Mouse (Mus musculus) thymus, postnatal 0 days (tissue): ENCODE data around the gene Cd300ld2. TPM values are rescaled to one million over a fixed set of nuclear protein-coding genes. Genes with fewer than 3 reads are reported as not detected.

Experiments used
- polyA plus RNA-seq: library from polyadenylated mRNA; unstranded; fragments of >200 nt; fragmentation: Nextera tagmentation; extraction: Ambion mirVana; gene quantifications from 2 replicates; pipeline ENCODE4 v1.2.1, GENCODE M21; 2015

Gene Cd300ld2
- polyA plus RNA-seq, 1 experiment from 2014 or later, result not detected

Other genes starting within 250 kb of the Cd300ld2 start
- gene Btbd17, start 220.2 kb downstream of the Cd300ld2 start, polyA plus RNA-seq, result 0.14 TPM in 1 of 2 replicates, not detected in the other
- not detected in 2 replicates for gene Gpr142, start 217.3 kb downstream of the Cd300ld2 start, polyA plus RNA-seq
- 5.0 and 5.3 TPM in 2 replicates for gene Gprc5c, start 165.0 kb downstream of the Cd300ld2 start, polyA plus RNA-seq
- gene Cd300a, start 126.2 kb downstream of the Cd300ld2 start, polyA plus RNA-seq, result 5.0 and 6.8 TPM in 2 replicates
- 0.15 and 0.29 TPM in 2 replicates for gene Cd300lb, start 81.8 kb downstream of the Cd300ld2 start, polyA plus RNA-seq
- gene Cd300c, start 47.0 kb downstream of the Cd300ld2 start, polyA plus RNA-seq, result 0.21 and 0.23 TPM in 2 replicates
- gene Cd300ld, start 26.3 kb downstream of the Cd300ld2 start, polyA plus RNA-seq, result 0.21 and 0.26 TPM in 2 replicates
- gene Cd300c2, start 14.3 kb downstream of the Cd300ld2 start, polyA plus RNA-seq, result 7.7 and 8.0 TPM in 2 replicates
- 0.48 TPM in 1 of 2 replicates, not detected in the other for gene Cd300ld4, start 10.8 kb upstream of the Cd300ld2 start, polyA plus RNA-seq
- 0.49 TPM in 1 of 2 replicates, not detected in the other for gene Cd300ld5, start 21.6 kb upstream of the Cd300ld2 start, polyA plus RNA-seq
- not detected in 2 replicates for gene Cd300ld3, start 32.2 kb upstream of the Cd300ld2 start, polyA plus RNA-seq
- gene Cd300e, start 46.0 kb upstream of the Cd300ld2 start, polyA plus RNA-seq, result 0.05 and 0.18 TPM in 2 replicates
- 43.4 and 47.1 TPM in 2 replicates for gene Rab37, start 75.2 kb upstream of the Cd300ld2 start, polyA plus RNA-seq
- gene Cd300lf, start 117.8 kb upstream of the Cd300ld2 start, polyA plus RNA-seq, result 0.76 and 2.0 TPM in 2 replicates
- 255 and 279 TPM in 2 replicates for gene Slc9a3r1, start 147.1 kb upstream of the Cd300ld2 start, polyA plus RNA-seq
- gene Tmem104, start 171.3 kb upstream of the Cd300ld2 start, polyA plus RNA-seq, result 8.6 and 10.8 TPM in 2 replicates
- gene Nat9, start 171.7 kb upstream of the Cd300ld2 start, polyA plus RNA-seq, result 19.3 and 20.1 TPM in 2 replicates